Mouse (Mus musculus) erythroid progenitor cell, adult 5-6 weeks (primary cell): ENCODE measurements around the gene Ccna1. TPM values are rescaled to one million over a fixed set of nuclear protein-coding genes. Genes with fewer than 3 reads are reported as not detected.

Source experiments
- total RNA-seq, 2 experiments: library from RNA; stranded (forward) in 1 of 2; stranded (reverse) in 1 of 2; fragments of 150-400 nt in 1 of 2; fragments of 186-747, 209-891 nt in 1 of 2; gene quantifications; 2 replicates each; pipeline versions ENCODE4 v1.2.3 to v1.2.4; 2015 to 2017; ENCODE audit warnings: low replicate concordance in 2 of 2

Ccna1 gene
- total RNA-seq, 2 experiments from 2014 or later, result not detected

Other genes starting within 250 kb of the Ccna1 start
- gene Rfxap, start 247.7 kb downstream of the Ccna1 start, total RNA-seq (2015; ENCODE audit: low replicate concordance), result 3.8 and 51.9 TPM in 2 replicates
- 19.3 and 48.1 TPM in 2 replicates for gene Rfxap, start 247.7 kb downstream of the Ccna1 start, total RNA-seq (2017; ENCODE audit: low replicate concordance)
- not detected in 2 replicates for gene Sertm1, start 139.6 kb downstream of the Ccna1 start, total RNA-seq (2015; ENCODE audit: low replicate concordance)
- not detected in 2 replicates for gene Sertm1, start 139.6 kb downstream of the Ccna1 start, total RNA-seq (2017; ENCODE audit: low replicate concordance)
- gene Spg20, start 56.6 kb upstream of the Ccna1 start, total RNA-seq (2015; ENCODE audit: low replicate concordance), result 0.36 and 2.9 TPM in 2 replicates
- 2.3 and 2.4 TPM in 2 replicates for gene Spg20, start 56.6 kb upstream of the Ccna1 start, total RNA-seq (2017; ENCODE audit: low replicate concordance)
- gene Ccdc169, start 81.8 kb upstream of the Ccna1 start, total RNA-seq (2015; ENCODE audit: low replicate concordance), result not detected in 2 replicates
- not detected in 2 replicates for gene Ccdc169, start 81.8 kb upstream of the Ccna1 start, total RNA-seq (2017; ENCODE audit: low replicate concordance)
- not detected in 2 replicates for gene Sohlh2, start 126.5 kb upstream of the Ccna1 start, total RNA-seq (2015; ENCODE audit: low replicate concordance)
- gene Sohlh2, start 126.5 kb upstream of the Ccna1 start, total RNA-seq (2017; ENCODE audit: low replicate concordance), result not detected in 2 replicates
- not detected in 2 replicates for gene Dclk1, start 186.9 kb upstream of the Ccna1 start, total RNA-seq (2015; ENCODE audit: low replicate concordance)
- gene Dclk1, start 186.9 kb upstream of the Ccna1 start, total RNA-seq (2017; ENCODE audit: low replicate concordance), result not detected in 2 replicates